Mouse (Mus musculus): ENCODE results near the gene Gm10100. TPM values are rescaled to one million over a fixed set of nuclear protein-coding genes. Genes with fewer than 3 reads are reported as not detected.

The Gm10100 gene
- polyA plus RNA-seq (2015; fragmentation: Nextera tagmentation; extraction: Ambion mirVana): not detected in 2 replicates

GRCm38 (mm10) chr10:77726186-77726585, at the start of gene Gm10100:
Gm10100 (plus strand) TSS chr10:77726486.

GRCm38 (mm10) chr10:77685895-77686664, 40.2 kb upstream of the Gm10100 start, which contains the start of gene Tspear:
Tspear (plus strand) TSS chr10:77686569.

GRCm38 (mm10) chr10:77690356-77690807, 35.9 kb upstream of the Gm10100 start, which contains the start of gene Gm19402:
Gm19402 (minus strand) TSS chr10:77690757.

GRCm38 (mm10) chr10:77697133-77697532, 29.2 kb upstream of the Gm10100 start, which contains the start of gene Gm9508:
Gm9508 (minus strand) TSS chr10:77697233.

GRCm38 (mm10) chr10:77706326-77706725, 20.0 kb upstream of the Gm10100 start, which contains the start of gene Gm10272:
Gm10272 (plus strand) TSS chr10:77706626.

GRCm38 (mm10) chr10:77711157-77711556, 15.1 kb upstream of the Gm10100 start, which contains the start of gene Gm10024:
Gm10024 (plus strand) TSS chr10:77711457.

GRCm38 (mm10) chr10:77715507-77715906, 10.8 kb upstream of the Gm10100 start, which contains the start of gene Gm10142:
Gm10142 (plus strand) TSS chr10:77715807.

GRCm38 (mm10) chr10:77720299-77720698, 6.0 kb upstream of the Gm10100 start, which contains the start of gene Krtap12-1:
Krtap12-1 (plus strand) TSS chr10:77720599.

GRCm38 (mm10) chr10:77741924-77742688, 15.8 kb downstream of the Gm10100 start, which contains the start of gene Gm18596:
Gm18596 (minus strand) TSS chr10:77742638.

GRCm38 (mm10) chr10:77751254-77751653, 25.0 kb downstream of the Gm10100 start, which contains the start of gene Gm9736:
Gm9736 (minus strand) TSS chr10:77751354.

GRCm38 (mm10) chr10:77759582-77759981, 33.3 kb downstream of the Gm10100 start, which contains the start of gene Gm3233:
Gm3233 (minus strand) TSS chr10:77759682.

GRCm38 (mm10) chr10:77771225-77771624, 44.9 kb downstream of the Gm10100 start, which contains the start of gene Gm3238:
Gm3238 (minus strand) TSS chr10:77771325.

Other genes with a start within 250 kb of the Gm10100 start
- 27.9 and 33.9 TPM in 2 replicates for gene Fam207a, start 210.7 kb upstream of the Gm10100 start, polyA plus RNA-seq (2015; fragmentation: Nextera tagmentation; extraction: Ambion mirVana)
- gene Itgb2, start 196.2 kb upstream of the Gm10100 start, polyA plus RNA-seq (2015; fragmentation: Nextera tagmentation; extraction: Ambion mirVana): 3.9 and 4.6 TPM in 2 replicates
- gene Pttg1ip, start 144.8 kb upstream of the Gm10100 start, polyA plus RNA-seq (2015; fragmentation: Nextera tagmentation; extraction: Ambion mirVana): 155 and 186 TPM in 2 replicates
- 224 and 242 TPM in 2 replicates for gene Sumo3, start 120.4 kb upstream of the Gm10100 start, polyA plus RNA-seq (2015; fragmentation: Nextera tagmentation; extraction: Ambion mirVana)
- 14.8 and 15.0 TPM in 2 replicates for gene Gm49325, start 120.3 kb upstream of the Gm10100 start, polyA plus RNA-seq (2015; fragmentation: Nextera tagmentation; extraction: Ambion mirVana)
- gene Ube2g2, start 104.2 kb upstream of the Gm10100 start, polyA plus RNA-seq (2015; fragmentation: Nextera tagmentation; extraction: Ambion mirVana): 46.7 and 55.5 TPM in 2 replicates
- gene Tspear, start 39.9 kb upstream of the Gm10100 start, polyA plus RNA-seq (2015; fragmentation: Nextera tagmentation; extraction: Ambion mirVana): 0.44 and 0.91 TPM in 2 replicates
- gene Gm19402, start 35.7 kb upstream of the Gm10100 start, polyA plus RNA-seq (2015; fragmentation: Nextera tagmentation; extraction: Ambion mirVana): not detected in 2 replicates
- not detected in 2 replicates for gene Gm9508, start 29.3 kb upstream of the Gm10100 start, polyA plus RNA-seq (2015; fragmentation: Nextera tagmentation; extraction: Ambion mirVana)
- gene Gm10272, start 19.9 kb upstream of the Gm10100 start, polyA plus RNA-seq (2015; fragmentation: Nextera tagmentation; extraction: Ambion mirVana): not detected in 2 replicates
- gene Gm10024, start 15.0 kb upstream of the Gm10100 start, polyA plus RNA-seq (2015; fragmentation: Nextera tagmentation; extraction: Ambion mirVana): not detected in 2 replicates
- not detected in 2 replicates for gene Gm10142, start 10.7 kb upstream of the Gm10100 start, polyA plus RNA-seq (2015; fragmentation: Nextera tagmentation; extraction: Ambion mirVana)
- not detected in 2 replicates for gene Krtap12-1, start 5.9 kb upstream of the Gm10100 start, polyA plus RNA-seq (2015; fragmentation: Nextera tagmentation; extraction: Ambion mirVana)
- not detected in 2 replicates for gene Gm18596, start 16.2 kb downstream of the Gm10100 start, polyA plus RNA-seq (2015; fragmentation: Nextera tagmentation; extraction: Ambion mirVana)
- gene Gm9736, start 24.9 kb downstream of the Gm10100 start, polyA plus RNA-seq (2015; fragmentation: Nextera tagmentation; extraction: Ambion mirVana): not detected in 2 replicates
- not detected in 2 replicates for gene Gm3233, start 33.2 kb downstream of the Gm10100 start, polyA plus RNA-seq (2015; fragmentation: Nextera tagmentation; extraction: Ambion mirVana)
- gene Gm3238, start 44.8 kb downstream of the Gm10100 start, polyA plus RNA-seq (2015; fragmentation: Nextera tagmentation; extraction: Ambion mirVana): not detected in 2 replicates
- not detected in 2 replicates for gene Gm7138, start 50.5 kb downstream of the Gm10100 start, polyA plus RNA-seq (2015; fragmentation: Nextera tagmentation; extraction: Ambion mirVana)
- gene Gm3250, start 56.1 kb downstream of the Gm10100 start, polyA plus RNA-seq (2015; fragmentation: Nextera tagmentation; extraction: Ambion mirVana): not detected in 2 replicates
- not detected in 2 replicates for gene Gm7137, start 61.7 kb downstream of the Gm10100 start, polyA plus RNA-seq (2015; fragmentation: Nextera tagmentation; extraction: Ambion mirVana)
- gene Gm9639, start 68.6 kb downstream of the Gm10100 start, polyA plus RNA-seq (2015; fragmentation: Nextera tagmentation; extraction: Ambion mirVana): not detected in 2 replicates
- gene Gm19668, start 72.6 kb downstream of the Gm10100 start, polyA plus RNA-seq (2015; fragmentation: Nextera tagmentation; extraction: Ambion mirVana): not detected in 2 replicates
- not detected in 2 replicates for gene Gm9507, start 85.4 kb downstream of the Gm10100 start, polyA plus RNA-seq (2015; fragmentation: Nextera tagmentation; extraction: Ambion mirVana)
- gene Gm2696, start 88.2 kb downstream of the Gm10100 start, polyA plus RNA-seq (2015; fragmentation: Nextera tagmentation; extraction: Ambion mirVana): not detected in 2 replicates
- not detected in 2 replicates for gene Krtap10-4, start 100.6 kb downstream of the Gm10100 start, polyA plus RNA-seq (2015; fragmentation: Nextera tagmentation; extraction: Ambion mirVana)
- not detected in 2 replicates for gene Krtap10-10, start 109.5 kb downstream of the Gm10100 start, polyA plus RNA-seq (2015; fragmentation: Nextera tagmentation; extraction: Ambion mirVana)
- gene Gm36176, start 120.3 kb downstream of the Gm10100 start, polyA plus RNA-seq (2015; fragmentation: Nextera tagmentation; extraction: Ambion mirVana): not detected in 2 replicates
- not detected in 2 replicates for gene Gm10318, start 126.4 kb downstream of the Gm10100 start, polyA plus RNA-seq (2015; fragmentation: Nextera tagmentation; extraction: Ambion mirVana)
- gene Gm3285, start 135.5 kb downstream of the Gm10100 start, polyA plus RNA-seq (2015; fragmentation: Nextera tagmentation; extraction: Ambion mirVana): not detected in 2 replicates
- 4.3 and 8.2 TPM in 2 replicates for gene Lrrc3, start 176.1 kb downstream of the Gm10100 start, polyA plus RNA-seq (2015; fragmentation: Nextera tagmentation; extraction: Ambion mirVana)
- 0.85 and 1.3 TPM in 2 replicates for gene Trpm2, start 244.1 kb downstream of the Gm10100 start, polyA plus RNA-seq (2015; fragmentation: Nextera tagmentation; extraction: Ambion mirVana)